Mouse (Mus musculus): ENCODE data around the gene Tacc2. TPM values are rescaled to one million over a fixed set of nuclear protein-coding genes. Genes with fewer than 3 reads are reported as not detected.

Tacc2 gene
- polyA plus RNA-seq, 1 experiment from 2014 or later, result 25.3 TPM

DNA sequence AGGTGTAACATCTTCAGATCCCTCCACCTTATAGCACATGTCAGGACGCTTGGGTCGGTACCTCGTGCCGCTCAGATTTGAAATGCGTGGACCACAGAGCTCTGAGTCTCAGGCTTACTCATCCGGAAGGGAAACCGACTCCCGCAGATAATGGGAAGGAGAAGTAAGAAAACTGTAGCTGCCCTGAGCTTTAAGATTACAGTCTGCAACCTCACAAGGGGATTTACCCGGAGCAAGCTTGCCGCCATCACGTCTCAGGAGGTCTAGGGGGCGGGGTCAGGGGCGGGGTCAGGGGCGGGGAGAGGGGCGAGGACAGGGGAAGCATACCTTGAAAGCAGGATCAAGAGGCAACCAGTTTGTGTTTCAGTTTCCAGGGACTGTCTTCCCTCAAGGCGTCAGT, 235.2 kb downstream of the Tacc2 start:
- Histone ChIP-seq H3K36me3 (no peaks in the 10 kb centered on the region), H3K27ac (no peak overlapping the region), H3K27me3 (no peaks in the 10 kb centered on the region), H3K4me3 (no peak overlapping the region), H3K4me1 (peaks cover 14% of the 10 kb centered on the region), H3K4me2 (peak overlapping the region; percentile 21; the same call in 1 of the 2 replicates), H3K9me3 (no peaks in the 10 kb centered on the region), H3K9ac (no peak overlapping the region)
- WGBS, result 44% methylated on average over 16 of the region's 16 CpGs
- ATAC-seq (ENCODE audit: borderline replicate concordance, extremely low read depth, low FRiP score, low TSS enrichment), result no peak

Other genes starting within 250 kb of the Tacc2 start
- gene Ate1, start 57.1 kb upstream of the Tacc2 start, polyA plus RNA-seq (2015; fragmentation: Nextera tagmentation; extraction: Ambion mirVana), result 65.1 and 67.5 TPM in 2 replicates
- 158 and 164 TPM in 2 replicates for gene Nsmce4a, start 4.3 kb upstream of the Tacc2 start, polyA plus RNA-seq (2015; fragmentation: Nextera tagmentation; extraction: Ambion mirVana)
- not detected in 2 replicates for gene Btbd16, start 196.6 kb downstream of the Tacc2 start, polyA plus RNA-seq (2015; fragmentation: Nextera tagmentation; extraction: Ambion mirVana)